Mouse (Mus musculus): ENCODE data around the gene Cd93.

- TF ChIP-seq CTCF (IDR thresholded peaks at IDR 0.05; ENCODE audit: control insufficient read depth, insufficient read depth, low read length) (no peak), POLR2A (IDR thresholded peaks at IDR 0.05; ENCODE audit: borderline replicate concordance, control insufficient read depth, low read depth, low read length) (no peak)
Observed at GRCm38 (mm10) chr2:148442172-148442571, 1.2 kb downstream of the Cd93 start.

All from bone marrow, adult 2 months (tissue).